Mouse (Mus musculus) neutrophil, adult 5-6 weeks (primary cell): ENCODE data around the gene Lnx2. TPM values are rescaled to one million over a fixed set of nuclear protein-coding genes. Genes with fewer than 3 reads are reported as not detected.

Experiments used
- ATAC-seq: fragments of 151-379, 151-347 bp; 2 replicates; pipeline ENCODE4 v1.8.0; 2017; ENCODE audit warnings: mild to moderate bottlenecking, moderate TSS enrichment; ENCODE audit not compliant: insufficient number of reproducible peaks, poor library complexity, low FRiP score, severe bottlenecking; ENCODE audit errors: extremely low read depth
- total RNA-seq: library from RNA; stranded (forward); fragments of 200-1000 nt; gene quantifications from 2 replicates; pipeline ENCODE4 v1.2.3, GENCODE M21; 2017

Gene Lnx2
- total RNA-seq, 1 experiment from 2014 or later, result 13.5 TPM

- ATAC-seq, result no peak
These were observed 1.9 kb upstream of the Lnx2 start for GRCm38 (mm10) chr5:147078110-147078900.

- peak; percentile 73 for ATAC-seq
These were observed 1.1 kb upstream of the Lnx2 start for GRCm38 (mm10) chr5:147077305-147078034.

- ATAC-seq, result no peak
These were observed 396 bp upstream of the Lnx2 start, which contains the start of gene Polr1d for GRCm38 (mm10) chr5:147076799-147077165. Gene Polr1d (plus strand): TSS chr5:147077050.

- no peak for ATAC-seq
These were observed 1.0 kb downstream of the Lnx2 start for GRCm38 (mm10) chr5:147075103-147076025.

GRCm38 (mm10) chr5:147073805-147074204, 2.6 kb downstream of the Lnx2 start:
- ATAC-seq, result no peak

GRCm38 (mm10) chr5:147071886-147072285, 4.5 kb downstream of the Lnx2 start:
- ATAC-seq, result no peak

- ATAC-seq, result no peak
These were observed 5.4 kb downstream of the Lnx2 start for GRCm38 (mm10) chr5:147070791-147071516.

- no peak for ATAC-seq
These were observed 7.5 kb downstream of the Lnx2 start for GRCm38 (mm10) chr5:147068876-147069275.

- ATAC-seq, result no peak
These were observed 9.4 kb downstream of the Lnx2 start for GRCm38 (mm10) chr5:147066965-147067364.

- ATAC-seq, result no peak
These were observed 10.3 kb downstream of the Lnx2 start for GRCm38 (mm10) chr5:147066129-147066528.

GRCm38 (mm10) chr5:147063215-147063661, 13.1 kb downstream of the Lnx2 start:
- ATAC-seq, result no peak; the same call in 1 of the 2 replicates

GRCm38 (mm10) chr5:147060024-147060423, 16.4 kb downstream of the Lnx2 start:
- peak; percentile 92 for ATAC-seq

- peak; percentile 28; the same call in 1 of the 2 replicates for ATAC-seq
These were observed 17.1 kb downstream of the Lnx2 start for GRCm38 (mm10) chr5:147059319-147059718.

- ATAC-seq, result no peak
These were observed 17.7 kb downstream of the Lnx2 start for GRCm38 (mm10) chr5:147058661-147059060.

GRCm38 (mm10) chr5:147057626-147058414, 18.6 kb downstream of the Lnx2 start:
- no peak for ATAC-seq

GRCm38 (mm10) chr5:147056712-147057290, 19.6 kb downstream of the Lnx2 start:
- no peak for ATAC-seq

- ATAC-seq, result no peak
These were observed 20.7 kb downstream of the Lnx2 start for GRCm38 (mm10) chr5:147055572-147056245.
